Mouse (Mus musculus) kidney, embryonic 16.5 days (tissue): ENCODE results near the gene Hist1h4a. TPM values are rescaled to one million over a fixed set of nuclear protein-coding genes. Genes with fewer than 3 reads are reported as not detected.
"Not testable (repeated sequence)": the region's sequence is repeated elsewhere in the genome, so short reads cannot be mapped to it uniquely, and the experiment has no call there.

Experiments
- ATAC-seq: fragments of 200-750 bp; cut with Nextera tagmentation; 2 replicates; pipeline ENCODE4 v1.8.0; 2017; ENCODE audit warnings: moderate TSS enrichment; ENCODE audit not compliant: low FRiP score, low TSS enrichment
- H3K27ac ChIP-seq: fragments of 300-500 bp; sonication (generic); 2 replicates; pipeline ENCODE4 v1.5.1; 2014; ENCODE audit warnings: low read length
- H3K27me3 ChIP-seq: fragments of 300-500 bp; sonication (generic); 2 replicates; pipeline ENCODE4 v1.6.1; 2014; ENCODE audit warnings: low read length, control low read depth, mixed read lengths; ENCODE audit not compliant: insufficient read depth
- H3K36me3 ChIP-seq: fragments of 300-500 bp; sonication (generic); 2 replicates; pipeline ENCODE4 v1.6.1; 2014; ENCODE audit warnings: low read length, control low read depth, mixed read lengths; ENCODE audit not compliant: insufficient read depth
- H3K4me1 ChIP-seq: fragments of 300-500 bp; sonication (generic); 2 replicates; pipeline ENCODE4 v1.6.1; 2014; ENCODE audit warnings: low read length, control low read depth, mixed read lengths; ENCODE audit not compliant: insufficient read depth
- H3K4me2 ChIP-seq: fragments of 300-500 bp; sonication (generic); replicated peaks from 2 replicates; pipeline ENCODE4 v1.6.1; 2014; ENCODE audit warnings: low read depth, low read length
- H3K4me3 ChIP-seq: fragments of 300-500 bp; sonication (generic); 2 replicates; pipeline ENCODE4 v1.5.1; 2014; ENCODE audit warnings: mild to moderate bottlenecking, low read length
- H3K9ac ChIP-seq: fragments of 300-500 bp; sonication (generic); replicated peaks from 2 replicates; pipeline ENCODE4 v1.6.1; 2014; ENCODE audit warnings: low read length
- H3K9me3 ChIP-seq: fragments of 300-500 bp; sonication (generic); 2 replicates; pipeline ENCODE4 v1.6.1; 2016; ENCODE audit warnings: low read length, control low read depth
- WGBS: fragments of 180-500 bp; shearing (Covaris S2); extraction: QIAGEN DNeasy Blood & Tissue Kit; methylation state at CpG from one replicate; pipeline ENCODE4 v1.1.7; 2014; 5-methylcytosine and 5-hydroxymethylcytosine counted together
- polyA plus RNA-seq: library from polyadenylated mRNA; unstranded; fragments of >200 nt; fragmentation: Nextera tagmentation; extraction: Ambion mirVana; gene quantifications from 2 replicates; pipeline ENCODE4 v1.2.1, GENCODE M21; 2015

Hist1h4a gene
- polyA plus RNA-seq, 1 experiment from 2014 or later: 0.90 TPM

DNA sequence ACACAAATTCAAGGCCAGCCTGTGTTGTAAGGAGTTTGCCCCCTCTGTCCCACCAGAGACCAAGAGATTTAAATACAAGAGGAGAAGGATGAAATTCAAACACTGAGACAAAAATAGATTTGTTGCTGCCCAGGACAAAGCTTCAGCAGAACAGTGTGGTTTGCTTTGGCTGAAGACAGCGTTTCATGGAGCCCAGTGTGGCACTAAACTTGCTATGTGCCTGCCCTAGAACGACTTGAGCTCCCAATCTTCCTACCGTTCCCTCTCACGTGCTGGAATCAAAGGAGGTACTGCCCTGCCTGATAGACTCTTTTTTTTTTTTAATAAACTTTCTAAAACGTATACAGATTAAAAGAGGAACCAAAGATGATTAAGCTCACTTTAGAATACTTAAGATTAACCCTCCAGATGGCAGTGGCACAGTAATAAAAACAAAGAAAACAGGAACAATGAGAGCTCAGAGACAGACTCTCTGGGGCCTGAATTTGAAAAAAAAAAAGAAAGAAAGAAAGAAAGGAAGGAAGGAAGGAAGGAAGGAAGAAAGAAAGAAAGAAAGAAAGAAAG is 7.9 kb upstream of the Hist1h4a start:
- no peak for ATAC-seq
- Histone ChIP-seq H3K27me3 (no peaks in the 10 kb centered on the region), H3K4me1 (peaks cover 7% of the 10 kb centered on the region), H3K9me3 (no peaks in the 10 kb centered on the region), H3K36me3 (no peaks in the 10 kb centered on the region), H3K4me2 (no peak overlapping the region), H3K4me3 (no peak overlapping the region), H3K9ac (no peak overlapping the region), H3K27ac (no peak overlapping the region)
- 58% methylated on average over 5 of the region's 5 CpGs for WGBS

DNA sequence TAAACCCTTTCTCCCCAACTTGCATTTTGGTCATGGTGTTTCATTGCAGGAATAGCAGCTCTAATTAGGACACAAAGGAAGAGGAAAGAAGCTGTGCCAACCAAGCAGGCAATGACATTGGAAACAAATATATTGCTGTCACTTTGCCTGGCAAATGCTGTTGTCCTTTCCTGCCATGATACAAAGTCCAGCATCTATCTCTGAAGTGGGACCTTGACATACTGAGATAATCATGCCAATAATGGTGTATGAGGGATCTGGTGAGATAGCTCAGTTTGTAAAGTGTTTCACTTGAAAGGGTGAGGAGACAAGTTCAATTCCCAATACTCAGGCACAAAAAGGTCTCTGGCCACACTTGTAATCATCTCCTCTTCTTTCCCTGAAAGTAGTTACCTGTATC is 5.7 kb upstream of the Hist1h4a start:
- H3K9me3 ChIP-seq: no peaks in the 10 kb centered on the region
- no peak overlapping the region for H3K4me3 ChIP-seq
- H3K36me3 ChIP-seq: no peaks in the 10 kb centered on the region
- ATAC-seq: no peak
- no peak overlapping the region for H3K9ac ChIP-seq
- no peaks in the 10 kb centered on the region for H3K27me3 ChIP-seq
- H3K4me1 ChIP-seq: peaks cover 16% of the 10 kb centered on the region
- H3K4me2 ChIP-seq: no peak overlapping the region
- H3K27ac ChIP-seq: no peak overlapping the region

DNA sequence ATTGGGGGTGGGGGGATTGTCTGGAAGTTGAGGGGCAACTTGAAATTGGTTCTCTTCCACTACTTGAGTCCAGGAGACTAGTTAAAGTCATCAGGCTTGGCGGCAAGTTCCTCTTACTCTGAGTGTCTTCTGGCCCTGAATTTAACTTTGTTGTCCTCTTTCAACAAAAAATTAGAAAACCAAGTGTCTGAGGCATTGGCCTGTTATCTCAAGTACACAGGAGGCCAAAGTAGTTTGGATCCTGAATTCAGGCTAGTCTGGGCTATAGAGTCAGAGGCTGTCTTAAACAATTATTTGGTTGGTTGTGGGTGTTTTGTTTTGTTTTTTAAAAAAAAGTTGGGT is 4.1 kb upstream of the Hist1h4a start:
- no peak overlapping the region for H3K27ac ChIP-seq
- no peaks in the 10 kb centered on the region for H3K9me3 ChIP-seq
- no peaks in the 10 kb centered on the region for H3K27me3 ChIP-seq
- peaks cover 20% of the 10 kb centered on the region for H3K4me1 ChIP-seq
- H3K4me2 ChIP-seq: 0 out of 2 replicates have a peak overlapping the region, but pooled peaks have one; percentile 90
- H3K9ac ChIP-seq: no peak overlapping the region
- no peaks in the 10 kb centered on the region for H3K36me3 ChIP-seq
- no peak overlapping the region for H3K4me3 ChIP-seq
- no peak for ATAC-seq
- WGBS: 64% methylated on average over 1 of the region's 1 CpGs

DNA sequence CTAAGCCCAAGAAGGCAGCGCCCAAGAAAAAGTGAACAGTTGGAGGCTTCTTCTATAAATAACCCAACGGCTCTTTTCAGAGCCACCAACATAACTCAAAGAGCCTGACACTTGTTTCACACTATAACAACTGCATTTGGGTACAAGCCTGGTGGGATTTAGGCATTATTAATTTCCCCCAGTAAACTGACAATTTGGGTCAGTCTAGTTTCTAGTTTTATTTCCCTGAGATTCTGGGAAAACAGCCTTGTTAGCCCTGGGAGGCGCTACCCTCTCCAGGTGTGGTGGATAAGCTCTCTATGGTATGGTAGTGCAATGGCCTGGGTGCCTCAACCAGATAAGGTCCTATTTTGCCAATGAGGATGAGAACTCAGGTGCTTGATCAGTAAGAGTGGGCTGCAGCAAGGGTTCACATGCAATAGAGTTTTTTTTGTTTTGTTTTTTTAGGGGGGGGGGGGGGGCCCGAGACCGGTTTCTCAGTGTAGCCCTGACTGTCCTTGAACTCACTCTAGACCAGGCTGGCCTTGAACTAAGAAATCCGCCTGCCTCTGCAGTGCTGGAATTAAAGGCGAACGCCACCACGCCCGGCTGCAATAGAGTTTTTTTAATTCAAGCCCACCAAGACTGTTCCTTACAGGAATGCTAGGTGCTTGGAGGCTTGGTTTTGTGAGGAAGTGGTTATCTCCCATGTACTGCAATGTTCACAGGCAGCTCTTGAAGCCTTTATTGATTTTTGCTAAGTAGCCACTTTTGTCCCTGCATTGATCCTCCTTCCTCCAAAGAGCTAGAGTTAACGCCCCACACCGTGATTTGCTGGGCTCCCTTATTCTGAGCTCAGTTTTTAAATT is 3.5 kb upstream of the Hist1h4a start:
- H3K4me3 ChIP-seq: peak overlapping the region; percentile 70
- ATAC-seq: no peak
- 42% methylated on average over 12 of the region's 12 CpGs for WGBS
- no peaks in the 10 kb centered on the region for H3K36me3 ChIP-seq
- H3K9ac ChIP-seq: peak overlapping the region; percentile 83
- peak overlapping the region; percentile 99 for H3K27ac ChIP-seq
- no peaks in the 10 kb centered on the region for H3K27me3 ChIP-seq
- H3K9me3 ChIP-seq: no peaks in the 10 kb centered on the region
- peaks cover 24% of the 10 kb centered on the region for H3K4me1 ChIP-seq
- H3K4me2 ChIP-seq: peak overlapping the region; percentile 90

DNA sequence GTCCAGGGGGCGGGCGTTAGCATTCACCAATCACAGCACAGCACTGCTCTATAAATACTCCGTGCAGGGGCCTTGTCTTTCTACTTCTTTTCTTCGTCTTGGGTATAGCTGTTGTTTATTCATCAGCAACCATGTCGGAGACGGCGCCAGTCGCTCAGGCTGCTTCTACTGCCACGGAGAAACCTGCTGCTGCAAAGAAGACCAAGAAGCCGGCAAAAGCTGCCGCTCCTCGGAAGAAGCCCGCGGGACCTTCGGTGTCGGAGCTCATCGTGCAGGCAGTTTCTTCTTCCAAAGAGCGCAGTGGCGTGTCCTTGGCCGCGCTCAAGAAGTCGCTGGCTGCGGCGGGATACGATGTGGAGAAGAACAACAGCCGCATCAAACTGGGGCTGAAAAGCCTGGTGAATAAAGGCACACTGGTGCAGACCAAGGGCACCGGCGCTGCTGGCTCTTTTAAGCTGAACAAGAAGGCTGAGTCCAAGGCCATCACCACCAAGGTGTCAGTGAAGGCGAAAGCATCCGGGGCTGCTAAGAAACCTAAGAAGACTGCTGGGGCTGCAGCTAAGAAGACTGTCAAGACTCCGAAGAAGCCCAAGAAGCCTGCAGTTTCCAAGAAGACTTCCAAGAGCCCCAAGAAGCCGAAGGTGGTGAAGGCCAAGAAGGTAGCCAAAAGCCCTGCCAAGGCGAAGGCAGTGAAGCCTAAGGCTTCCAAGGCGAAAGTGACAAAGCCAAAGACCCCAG is 2.7 kb upstream of the Hist1h4a start, which contains the start of gene Hist1h1a:
Gene Hist1h1a, plus strand, starts transcription at position 81 of the 738 bp plus-strand sequence.
- H3K36me3 ChIP-seq: no peaks in the 10 kb centered on the region
- H3K27me3 ChIP-seq: no peaks in the 10 kb centered on the region
- peaks cover 24% of the 10 kb centered on the region for H3K4me1 ChIP-seq
- peak within 1 kb of the TSS; percentile 83 for H3K9ac ChIP-seq
- peak within 1 kb of the TSS; percentile 70 for H3K4me3 ChIP-seq
- peak; percentile 79 for ATAC-seq
- H3K27ac ChIP-seq: peak within 1 kb of the TSS; percentile 99
- peak within 1 kb of the TSS; percentile 90 for H3K4me2 ChIP-seq
- no peaks in the 10 kb centered on the region for H3K9me3 ChIP-seq
- 2% methylated on average over 34 of the region's 34 CpGs for WGBS

DNA sequence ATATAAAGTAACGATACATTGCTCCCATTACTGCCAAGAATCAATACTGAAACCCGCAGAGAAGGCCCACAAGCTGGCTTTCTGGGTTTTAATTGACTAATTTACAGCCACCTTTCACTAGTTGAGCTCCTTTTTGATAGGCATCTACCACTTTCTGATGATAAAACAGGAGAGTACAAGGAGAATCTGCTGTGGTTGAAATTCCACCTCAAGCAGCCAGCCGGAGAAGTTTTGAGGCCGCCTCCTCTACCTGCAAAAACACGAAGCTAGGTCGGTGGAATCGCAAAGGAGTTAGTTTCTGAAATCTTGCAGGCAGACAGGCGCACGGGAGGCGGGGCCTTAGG is 2.2 kb upstream of the Hist1h4a start:
- Histone ChIP-seq H3K9me3 (no peaks in the 10 kb centered on the region), H3K36me3 (no peaks in the 10 kb centered on the region), H3K4me3 (peak overlapping the region; percentile 70), H3K9ac (peak overlapping the region; percentile 68), H3K4me1 (peaks cover 24% of the 10 kb centered on the region), H3K27ac (peak overlapping the region; percentile 99), H3K4me2 (peak overlapping the region; percentile 90), H3K27me3 (no peaks in the 10 kb centered on the region)
- under 1% methylated on average over 10 of the region's 10 CpGs for WGBS
- no peak for ATAC-seq

DNA sequence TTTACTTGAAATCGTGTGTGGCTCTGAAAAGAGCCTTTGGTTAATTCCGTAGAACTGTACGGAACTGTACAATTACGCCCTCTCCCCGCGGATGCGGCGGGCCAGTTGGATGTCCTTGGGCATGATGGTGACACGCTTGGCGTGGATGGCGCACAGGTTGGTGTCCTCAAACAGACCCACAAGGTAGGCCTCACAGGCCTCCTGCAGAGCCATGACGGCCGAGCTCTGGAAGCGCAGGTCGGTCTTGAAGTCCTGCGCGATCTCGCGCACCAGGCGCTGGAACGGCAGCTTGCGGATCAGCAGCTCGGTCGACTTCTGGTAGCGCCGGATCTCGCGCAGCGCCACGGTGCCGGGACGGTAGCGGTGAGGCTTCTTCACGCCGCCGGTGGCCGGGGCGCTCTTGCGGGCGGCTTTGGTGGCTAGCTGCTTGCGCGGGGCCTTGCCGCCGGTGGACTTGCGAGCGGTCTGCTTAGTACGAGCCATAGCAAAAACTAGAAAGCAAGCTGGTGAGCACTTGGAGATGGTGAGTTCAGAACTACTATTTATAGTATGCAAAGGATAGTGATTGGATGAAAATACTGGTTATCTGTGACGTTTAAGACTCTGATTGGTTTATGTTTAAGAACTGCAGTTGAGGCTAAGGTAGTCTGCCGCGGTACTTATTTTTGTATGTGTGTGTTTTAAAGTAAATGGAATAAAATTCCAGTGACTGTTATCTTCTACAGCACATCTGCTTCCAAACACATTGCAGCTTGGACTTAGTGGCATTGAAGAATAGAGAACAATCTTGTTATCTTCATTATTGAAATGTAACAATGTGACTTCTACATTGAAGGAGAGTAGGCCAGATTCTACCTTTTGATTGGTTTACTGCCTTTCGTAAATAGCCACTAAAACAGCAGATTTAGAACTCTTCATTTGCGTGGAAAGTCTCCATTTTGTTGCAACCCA is 1.1 kb upstream of the Hist1h4a start, which contains the start of gene Hist1h3a:
Gene Hist1h3a, minus strand, starts transcription at position 516 of the 951 bp plus-strand sequence.
- H3K4me1 ChIP-seq: peaks cover 31% of the 10 kb centered on the region
- under 1% methylated on average over 28 of the region's 52 CpGs for WGBS
- peak within 1 kb of the TSS; percentile 68 for H3K9ac ChIP-seq
- H3K27ac ChIP-seq: peak within 1 kb of the TSS; percentile 99
- peak; percentile 64 for ATAC-seq
- H3K27me3 ChIP-seq, H3K9me3 ChIP-seq, H3K36me3 ChIP-seq: not testable (repeated sequence)
- peak within 1 kb of the TSS; percentile 90 for H3K4me2 ChIP-seq
- H3K4me3 ChIP-seq: peak within 1 kb of the TSS; percentile 70

DNA sequence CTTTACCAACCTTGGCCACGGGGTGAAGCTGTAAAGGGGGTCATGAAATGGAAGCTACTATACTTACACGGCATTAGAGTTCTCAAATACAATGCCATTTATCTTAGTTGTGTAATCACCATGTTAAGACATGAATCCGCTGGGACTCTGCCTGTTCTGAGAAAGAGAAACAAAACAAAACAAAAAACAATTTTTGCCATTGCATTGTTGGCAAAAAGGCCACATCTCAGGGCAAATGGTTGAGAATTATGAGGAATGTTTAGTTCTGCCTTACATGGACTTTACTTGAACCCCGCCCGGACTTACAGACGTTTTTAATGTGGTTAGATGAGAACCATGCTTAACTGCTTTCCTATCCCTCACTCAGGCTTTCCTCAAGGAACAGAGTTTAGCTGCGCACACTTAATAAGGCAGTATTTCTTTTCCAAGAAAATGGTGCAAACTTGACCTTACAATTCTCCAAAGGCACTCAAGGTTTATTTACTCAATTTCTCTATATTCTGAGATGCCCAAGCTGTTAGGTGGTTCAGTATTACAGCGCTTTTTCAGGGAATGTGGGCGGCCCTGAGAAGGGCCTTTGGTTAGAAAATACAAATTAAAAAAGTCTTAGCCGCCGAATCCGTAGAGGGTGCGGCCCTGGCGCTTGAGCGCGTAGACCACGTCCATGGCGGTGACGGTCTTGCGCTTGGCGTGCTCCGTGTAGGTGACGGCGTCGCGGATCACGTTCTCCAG is 624 bp downstream of the Hist1h4a start:
- Histone ChIP-seq H3K27ac (peak overlapping the region; percentile 99), H3K9ac (peak overlapping the region; percentile 83), H3K4me2 (peak overlapping the region; percentile 90), H3K27me3 (no peaks in the 10 kb centered on the region), H3K4me1 (peaks cover 31% of the 10 kb centered on the region), H3K4me3 (peak overlapping the region; percentile 70), H3K36me3 (no peaks in the 10 kb centered on the region), H3K9me3 (no peaks in the 10 kb centered on the region)
- no peak for ATAC-seq
- WGBS: 2% methylated on average over 18 of the region's 27 CpGs

DNA sequence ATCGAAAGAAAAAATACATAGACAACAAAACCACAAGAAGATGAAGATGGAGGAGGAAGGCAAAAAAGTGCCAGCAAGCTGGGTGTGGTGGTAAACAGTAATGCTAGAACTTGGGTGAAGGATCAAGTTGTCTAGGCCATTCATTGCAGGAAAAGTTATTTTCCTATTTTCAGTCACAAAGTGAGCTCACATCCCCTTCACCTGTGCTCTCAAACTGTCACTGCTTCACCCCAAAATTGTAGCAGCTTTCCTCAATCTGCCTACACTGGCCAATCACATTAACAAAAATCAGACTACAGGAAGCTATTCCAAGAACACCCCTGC is 1.2 kb downstream of the Hist1h4a start:
- Histone ChIP-seq H3K27me3 (no peaks in the 10 kb centered on the region), H3K4me2 (peak overlapping the region; percentile 90), H3K4me1 (peaks cover 31% of the 10 kb centered on the region), H3K9me3 (no peaks in the 10 kb centered on the region), H3K36me3 (no peaks in the 10 kb centered on the region), H3K27ac (peak overlapping the region; percentile 99), H3K9ac (peak overlapping the region; percentile 83), H3K4me3 (peak overlapping the region; percentile 70)
- 81% methylated on average over 1 of the region's 1 CpGs for WGBS
- ATAC-seq: no peak
